Mouse (Mus musculus) CH12.LX (cell line): ENCODE results near the gene Klhdc7a.

Source experiments
- JUND ChIP-seq: conservative IDR thresholded peaks from 2 replicates; pipeline ENCODE4 v1.6.1; 2011; ENCODE audit warnings: low read depth, low read length, improper control_type of control experiment
- USF1 ChIP-seq: IDR thresholded peaks from 2 replicates; pipeline ENCODE4 v1.6.1; 2014; ENCODE audit warnings: low read depth, mild to moderate bottlenecking, inconsistent platforms, low read length, improper control_type of control experiment

- TF ChIP-seq USF1 (no peak), JUND (no peak)
Observed at GRCm38 (mm10) chr4:139978716-139979115, 10.9 kb upstream of the Klhdc7a start.
